ENCODE assay signal across 9 mouse cellular contexts in the genomic region with DNA sequence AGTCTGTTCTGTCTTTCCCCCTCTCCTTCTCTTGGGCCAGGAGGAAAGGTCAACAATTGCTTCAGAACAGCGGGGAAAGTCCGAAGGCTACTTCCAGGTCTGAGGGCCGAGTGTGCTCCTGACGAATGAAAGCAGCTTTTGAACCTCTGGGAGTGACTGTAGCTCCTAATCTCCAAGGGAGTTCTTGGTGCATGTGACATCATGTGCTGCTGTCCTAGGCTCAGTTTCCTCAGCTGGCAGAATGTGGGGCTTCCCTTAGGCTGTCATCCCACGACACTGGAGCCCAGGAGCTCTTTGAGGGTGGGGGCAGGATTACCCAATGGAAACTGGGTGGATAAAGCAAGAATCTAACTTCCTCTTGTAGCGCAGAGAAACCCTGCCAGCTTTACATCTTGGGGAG. TPM values are rescaled to one million over a fixed set of nuclear protein-coding genes. Genes with fewer than 3 reads are reported as not detected.
DNase-seq lines count a peak whose midpoint lies in the region; ATAC-seq and TF ChIP-seq lines count a peak whose summit lies in the region.
"Had no signal": no experiment of that assay in that cellular context is flagged by ENCODE, and none has a peak within 500 bp of the region (broad histone marks: within the 10 kb centered on the region; RNA-seq: fewer than 3 reads in every experiment).

TSS of gene Ubash3b (minus strand) at position 285 of the 400 bp plus-strand sequence.

- H3K9ac ChIP-seq in neural tube, embryonic 12.5 days: no peak within 1 kb of the TSS

- no peak within 1 kb of the TSS for H3K4me3 ChIP-seq in cerebellum, adult 2 months (replicated peaks; ENCODE audit: insufficient read depth, low read depth, low read length)
- no peak within 1 kb of the TSS for H3K4me3 ChIP-seq in lung, adult 2 months (replicated peaks; ENCODE audit: extremely low read depth, low read depth, low read length)
- H3K4me3 ChIP-seq in neural tube, embryonic 12.5 days: no peak within 1 kb of the TSS
- H3K4me3 ChIP-seq: erythroblast, embryonic 14.5 days had no signal

- H3K4me1 ChIP-seq in cerebellum, adult 2 months (ENCODE audit: control insufficient read depth, insufficient read depth, low read length): peaks cover 6% of the 10 kb centered on the region; the same call in 1 of the 2 replicates
- H3K4me1 ChIP-seq in lung, adult 2 months (ENCODE audit: control insufficient read depth, insufficient read depth, low read length): no peaks in the 10 kb centered on the region
- peaks cover 17% of the 10 kb centered on the region for H3K4me1 ChIP-seq in neural tube, embryonic 12.5 days

- no peak for TF ChIP-seq POLR2A in cerebellum, adult 2 months (IDR thresholded peaks at IDR 0.05; ENCODE audit: borderline replicate concordance, insufficient read depth, low read length)
- no peak for TF ChIP-seq POLR2A in lung, adult 2 months (IDR thresholded peaks at IDR 0.05; ENCODE audit: borderline replicate concordance, extremely low read depth, low read depth, low read length)

- WGBS in cerebellum, adult 2 months: 95% methylated on average over 6 of the region's 6 CpGs
- 64% methylated on average over 6 of the region's 6 CpGs for WGBS in lung, adult 2 months
- 91% methylated on average over 6 of the region's 6 CpGs for WGBS in neural tube, embryonic 12.5 days

- 0 out of 2 replicates have a peak within 1 kb of the TSS, but pooled peaks have one; percentile 4 for H3K4me2 ChIP-seq in neural tube, embryonic 12.5 days (replicated peaks)

- H3K36me3 ChIP-seq in neural tube, embryonic 12.5 days: no peaks in the 10 kb centered on the region

- H3K27me3 ChIP-seq in cerebellum, adult 2 months (ENCODE audit: control insufficient read depth, insufficient read depth, low read length): no peaks in the 10 kb centered on the region; the same call in 1 of the 2 replicates
- peaks cover 7% of the 10 kb centered on the region; the same call in 1 of the 2 replicates for H3K27me3 ChIP-seq in neural tube, embryonic 12.5 days (replicated peaks)

- ATAC-seq in neural tube, embryonic 12.5 days (ENCODE audit: low FRiP score, low read depth): no peak

- peak within 1 kb of the TSS; percentile 30; the same call in 1 of the 2 replicates for H3K27ac ChIP-seq in cerebellum, adult 2 months (ENCODE audit: insufficient read depth, low read length)
- no peak within 1 kb of the TSS for H3K27ac ChIP-seq in neural tube, embryonic 12.5 days

- 0 out of 2 replicates have a peak, but pooled peaks cover 5% of the 10 kb centered on the region for H3K9me3 ChIP-seq in neural tube, embryonic 12.5 days

- peak in 1 of 2 experiments; percentile 9 for DNase-seq in cerebellum, adult 2 months
- DNase-seq in cerebellum, postnatal 36 days: no peak
- DNase-seq in lung, adult 18-20 months: peak; percentile 39 to 46
- no peak for DNase-seq in lung, adult 2 months
- DNase-seq in left cerebral cortex, adult 8-10 months (ENCODE audit: low spot score in 2 of 2): no peak
- no peak for DNase-seq in right cerebral cortex, postnatal 14 days
- no peak for DNase-seq in MN1 (ENCODE audit: low spot score)

- no peak for TF ChIP-seq CTCF in cerebellum, adult 2 months (IDR thresholded peaks at IDR 0.05; ENCODE audit: borderline replicate concordance, insufficient read depth, low read depth, low read length)
- no peak for TF ChIP-seq CTCF in lung, adult 2 months (IDR thresholded peaks at IDR 0.05; ENCODE audit: insufficient read depth, low read length)

RNA-seq across cellular contexts. Expression of gene Ubash3b, which starts in this region (rescaled TPM):
- 39.3 and 48.8 TPM in 2 replicates for polyA plus RNA-seq in cerebellum, adult 2 months (2012; rRNA removed)
- 3.4 and 5.4 TPM in 2 replicates for polyA plus RNA-seq in lung, adult 2 months (2012; rRNA removed)
- 10 to 100 TPM; 19.9 to 23.9 (median 21.7) TPM for total RNA-seq in left cerebral cortex, adult 8-10 months (2022)
- 17.4 and 24.1 TPM in 2 replicates for polyA plus RNA-seq in neural tube, embryonic 12.5 days (2016; fragmentation: Nextera tagmentation; extraction: Ambion mirVana)

Comparison
In these comparisons a context has a peak if more than half of its experiments do, and no peak if none do; other contexts are left out.
1. DNase-seq: peak in lung, adult 18-20 months (2 of 2); none in cerebellum, postnatal 36 days (0 of 2), lung, adult 2 months (single experiment), left cerebral cortex, adult 8-10 months (0 of 2), right cerebral cortex, postnatal 14 days (single experiment) and MN1 (single experiment).